Mouse (Mus musculus): ENCODE data around the gene Adat3. TPM values are rescaled to one million over a fixed set of nuclear protein-coding genes. Genes with fewer than 3 reads are reported as not detected.

The Adat3 gene
- polyA plus RNA-seq, 1 experiment from 2014 or later = 6.1 TPM

DNA sequence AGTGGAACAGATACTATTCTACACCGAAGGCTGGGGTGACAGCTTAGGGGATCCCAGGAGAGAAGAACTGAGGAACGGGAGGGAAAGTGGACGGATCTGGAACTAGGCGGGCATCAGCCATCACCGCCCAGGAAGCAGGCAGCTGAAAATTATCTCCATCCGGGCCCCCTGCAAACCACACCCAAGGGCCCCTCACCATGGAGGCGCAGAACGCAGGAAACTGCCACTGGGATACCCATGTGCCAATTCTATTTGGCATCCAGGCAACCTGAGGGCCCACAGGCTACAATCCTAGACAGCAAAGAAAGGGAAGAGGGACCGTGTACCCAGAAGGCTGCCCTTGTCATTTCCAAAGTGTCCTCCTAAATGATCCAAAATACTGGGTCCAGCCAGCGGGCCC, 32.3 kb upstream of the Adat3 start:
- H3K4me3 ChIP-seq (replicated peaks) = no peak overlapping the region; the same call in 1 of the 2 replicates
- ATAC-seq (ENCODE audit: insufficient number of reproducible peaks, insufficient read depth, low FRiP score, low TSS enrichment, low read depth) = no peak
- H3K4me1 ChIP-seq (replicated peaks) = peaks cover 58% of the 10 kb centered on the region
- H3K36me3 ChIP-seq = peaks cover 20% of the 10 kb centered on the region
- H3K9me3 ChIP-seq = no peaks in the 10 kb centered on the region
- peak overlapping the region; percentile 51 for H3K9ac ChIP-seq (replicated peaks)
- H3K27ac ChIP-seq = 0 out of 2 replicates have a peak overlapping the region, but pooled peaks have one; percentile 82
- WGBS = 88% methylated on average over 10 of the region's 10 CpGs
- H3K4me2 ChIP-seq = peak overlapping the region; percentile 61
- H3K27me3 ChIP-seq = no peaks in the 10 kb centered on the region

DNA sequence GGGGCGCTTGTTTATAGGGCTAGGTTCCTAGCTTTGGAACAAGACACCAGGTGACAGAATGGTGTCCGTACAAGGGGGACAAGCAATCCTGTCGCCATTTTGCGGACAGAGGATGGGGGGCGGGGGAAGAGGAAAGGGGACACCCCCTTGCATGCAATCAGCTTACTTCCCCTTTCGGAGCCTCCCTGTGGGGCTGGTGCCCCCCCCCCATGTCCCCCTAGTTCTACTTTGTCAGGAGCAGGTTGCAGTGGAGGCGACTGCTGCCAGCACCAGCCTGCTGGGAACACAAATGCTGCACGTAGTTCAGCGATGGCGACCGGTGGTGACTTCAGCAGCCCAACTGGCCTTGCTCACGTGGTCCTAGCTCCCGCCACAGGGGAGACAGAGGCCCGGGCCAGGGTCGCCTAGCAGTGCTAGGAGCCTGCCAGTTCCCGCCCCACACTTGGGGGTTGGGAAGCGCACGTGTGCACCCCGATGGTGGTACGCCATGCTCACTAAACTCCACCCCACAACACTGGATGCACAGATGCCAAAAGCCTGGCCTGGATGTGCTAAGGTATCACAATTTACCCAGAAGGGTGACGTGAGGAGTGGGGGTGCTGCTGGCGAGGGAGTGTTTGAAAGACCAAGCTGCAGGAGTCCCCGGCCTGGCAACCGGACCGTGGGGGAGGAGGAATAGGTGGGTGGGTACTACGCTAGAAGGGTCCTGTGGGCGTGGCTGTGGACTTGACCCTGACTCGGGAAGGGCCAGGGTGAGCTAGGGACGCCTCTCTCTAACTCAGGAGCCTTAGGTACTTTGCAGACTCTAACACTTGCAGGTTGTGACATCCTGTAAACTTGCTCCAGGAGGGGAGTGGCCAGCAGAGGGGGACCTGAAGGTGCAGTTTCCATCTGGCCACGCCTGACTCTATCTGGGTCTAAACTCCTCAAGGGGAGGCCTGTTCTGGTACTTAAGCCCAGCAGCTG, 31.5 kb upstream of the Adat3 start:
- peaks cover 16% of the 10 kb centered on the region for H3K36me3 ChIP-seq
- peak overlapping the region; percentile 61 for H3K4me2 ChIP-seq
- peak; percentile 28; the same call in 1 of the 2 replicates for ATAC-seq (ENCODE audit: insufficient number of reproducible peaks, insufficient read depth, low FRiP score, low TSS enrichment, low read depth)
- peak overlapping the region; percentile 82 for H3K27ac ChIP-seq
- peaks cover 66% of the 10 kb centered on the region for H3K4me1 ChIP-seq (replicated peaks)
- H3K9me3 ChIP-seq = no peaks in the 10 kb centered on the region
- peak overlapping the region; percentile 51 for H3K9ac ChIP-seq (replicated peaks)
- no peaks in the 10 kb centered on the region for H3K27me3 ChIP-seq
- 18% methylated on average over 30 of the region's 30 CpGs for WGBS
- peak overlapping the region; percentile 26 for H3K4me3 ChIP-seq (replicated peaks)

DNA sequence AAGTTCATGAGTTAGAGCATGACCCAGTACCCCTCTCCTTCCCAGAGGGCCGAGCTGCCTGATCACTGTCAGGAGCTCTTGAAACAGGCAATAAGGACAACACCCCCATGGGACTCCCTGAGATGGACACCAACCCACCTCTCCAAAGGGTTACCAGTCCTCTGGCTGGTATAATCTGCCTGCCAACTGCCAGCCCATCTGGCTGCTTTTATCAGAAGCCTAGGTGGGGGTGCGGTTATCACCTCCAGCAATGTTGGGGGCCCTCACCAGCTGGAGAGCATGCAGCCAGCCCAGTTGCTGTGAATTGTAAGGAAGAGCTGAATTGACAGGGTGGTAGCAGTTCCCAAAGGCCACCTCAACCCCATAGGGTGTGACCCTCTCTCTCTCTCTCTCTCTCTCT, 30.2 kb upstream of the Adat3 start:
- Histone ChIP-seq H3K9me3 (no peaks in the 10 kb centered on the region), H3K4me1 (replicated peaks) (peaks cover 61% of the 10 kb centered on the region), H3K36me3 (peaks cover 15% of the 10 kb centered on the region), H3K4me2 (no peak overlapping the region), H3K27ac (no peak overlapping the region), H3K9ac (replicated peaks) (no peak overlapping the region), H3K27me3 (no peaks in the 10 kb centered on the region), H3K4me3 (replicated peaks) (no peak overlapping the region)
- no peak for ATAC-seq (ENCODE audit: insufficient number of reproducible peaks, insufficient read depth, low FRiP score, low TSS enrichment, low read depth)
- 94% methylated on average over 2 of the region's 2 CpGs for WGBS

DNA sequence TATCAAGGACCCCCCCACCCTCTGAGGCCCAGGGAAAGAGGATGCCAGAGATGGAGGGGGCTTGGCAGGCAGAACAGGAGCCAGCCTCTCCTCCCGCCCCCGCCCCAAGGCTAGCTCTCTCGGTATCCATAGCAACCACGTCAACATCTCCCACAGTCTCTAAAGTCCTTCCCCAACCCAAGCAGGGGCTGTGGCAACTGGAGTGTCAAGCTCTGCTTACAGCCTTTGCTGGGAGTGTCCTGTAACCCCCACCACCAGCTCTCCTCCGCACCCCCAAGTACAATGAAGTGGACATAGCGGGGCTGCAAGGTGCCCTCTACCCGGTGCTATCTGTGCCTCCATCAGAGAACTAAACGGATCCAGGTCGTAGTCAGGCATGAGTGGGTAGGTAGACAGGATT, 28.7 kb upstream of the Adat3 start:
- no peaks in the 10 kb centered on the region for H3K27me3 ChIP-seq
- no peaks in the 10 kb centered on the region for H3K9me3 ChIP-seq
- H3K9ac ChIP-seq (replicated peaks) = no peak overlapping the region
- peaks cover under 1% of the 10 kb centered on the region; the same call in 1 of the 2 replicates for H3K36me3 ChIP-seq
- no peak overlapping the region for H3K4me3 ChIP-seq (replicated peaks)
- ATAC-seq (ENCODE audit: insufficient number of reproducible peaks, insufficient read depth, low FRiP score, low TSS enrichment, low read depth) = no peak
- H3K4me1 ChIP-seq (replicated peaks) = peaks cover 68% of the 10 kb centered on the region
- no peak overlapping the region for H3K27ac ChIP-seq
- 73% methylated on average over 9 of the region's 9 CpGs for WGBS
- H3K4me2 ChIP-seq = 0 out of 2 replicates have a peak overlapping the region, but pooled peaks have one; percentile 2

DNA sequence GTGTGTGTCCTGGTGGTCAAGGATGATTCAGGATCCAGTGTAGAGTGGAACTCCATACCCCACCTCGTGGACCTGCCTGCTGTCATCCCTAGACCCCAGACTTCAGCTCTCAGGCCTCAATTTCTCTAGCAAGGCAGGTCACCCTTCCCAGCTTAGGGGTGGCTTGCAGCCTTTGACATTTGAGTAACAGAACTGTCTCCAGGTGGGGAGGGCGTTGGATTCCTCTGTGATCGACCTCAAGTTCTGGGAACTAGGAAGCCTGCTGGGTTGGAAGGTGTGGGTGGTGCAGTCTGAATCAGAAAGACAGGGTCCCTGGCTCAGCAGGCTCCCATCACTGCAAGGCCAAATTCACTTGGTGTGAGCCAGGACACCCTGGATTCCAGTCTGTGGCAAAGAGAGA, 27.8 kb upstream of the Adat3 start:
- no peak for ATAC-seq (ENCODE audit: insufficient number of reproducible peaks, insufficient read depth, low FRiP score, low TSS enrichment, low read depth)
- H3K4me3 ChIP-seq (replicated peaks) = 0 out of 2 replicates have a peak overlapping the region, but pooled peaks have one; percentile 85
- 74% methylated on average over 3 of the region's 3 CpGs for WGBS
- no peak overlapping the region for H3K9ac ChIP-seq (replicated peaks)
- H3K4me1 ChIP-seq (replicated peaks) = peaks cover 62% of the 10 kb centered on the region
- H3K9me3 ChIP-seq = no peaks in the 10 kb centered on the region
- H3K27ac ChIP-seq = no peak overlapping the region
- H3K36me3 ChIP-seq = no peaks in the 10 kb centered on the region
- peak overlapping the region; percentile 98; the same call in 1 of the 2 replicates for H3K4me2 ChIP-seq
- H3K27me3 ChIP-seq = no peaks in the 10 kb centered on the region

DNA sequence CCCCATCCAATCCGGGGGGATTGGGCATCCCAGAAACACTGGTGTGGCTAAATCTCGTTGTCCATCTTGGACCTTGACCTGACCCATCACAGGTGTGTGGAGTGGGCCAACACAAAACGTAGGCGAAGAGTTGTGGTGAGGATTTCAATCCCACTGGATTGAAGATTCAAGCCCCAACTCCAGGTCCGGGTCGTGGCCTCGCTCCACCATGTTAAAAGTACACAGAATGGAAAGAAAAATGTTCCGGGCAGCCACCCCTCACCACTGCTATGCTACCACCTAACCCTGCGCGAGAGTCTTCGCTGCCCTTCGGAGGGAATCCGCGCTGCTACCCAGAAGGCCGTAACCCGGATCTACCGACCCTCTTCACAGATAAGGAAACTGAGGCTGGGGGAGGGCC, 26.8 kb upstream of the Adat3 start:
- Histone ChIP-seq H3K27ac (no peak overlapping the region), H3K4me1 (replicated peaks) (peaks cover 52% of the 10 kb centered on the region)
- no peak for ATAC-seq (ENCODE audit: insufficient number of reproducible peaks, insufficient read depth, low FRiP score, low TSS enrichment, low read depth)

GRCm38 (mm10) chr10:80576351-80577194, 26.1 kb upstream of the Adat3 start:
- Histone ChIP-seq H3K9me3 (no peaks in the 10 kb centered on the region), H3K36me3 (peaks cover 5% of the 10 kb centered on the region), H3K9ac (replicated peaks) (peak overlapping the region; percentile 76), H3K4me2 (peak overlapping the region; percentile 98), H3K4me1 (replicated peaks) (peaks cover 46% of the 10 kb centered on the region), H3K27me3 (no peaks in the 10 kb centered on the region), H3K27ac (peak overlapping the region; percentile 91), H3K4me3 (replicated peaks) (peak overlapping the region; percentile 85)
- WGBS = under 1% methylated on average over 91 of the region's 96 CpGs
- no peak for ATAC-seq (ENCODE audit: insufficient number of reproducible peaks, insufficient read depth, low FRiP score, low TSS enrichment, low read depth)

More for the DNA sequence above, 26.8 kb upstream of the Adat3 start:
- Histone ChIP-seq H3K9me3 (no peaks in the 10 kb centered on the region), H3K9ac (replicated peaks) (peak overlapping the region; percentile 76), H3K36me3 (no peaks in the 10 kb centered on the region), H3K4me2 (peak overlapping the region; percentile 98), H3K4me3 (replicated peaks) (peak overlapping the region; percentile 85), H3K27me3 (no peaks in the 10 kb centered on the region)
- WGBS = 15% methylated on average over 17 of the region's 17 CpGs

GRCm38 (mm10) chr10:80577195-80578130, 25.2 kb upstream of the Adat3 start, which contains the start of gene Klf16:
Gene Klf16, minus strand, starts transcription at chr10:80577321.
- WGBS = under 1% methylated on average over 91 of the region's 97 CpGs
- peak within 1 kb of the TSS; percentile 85 for H3K4me3 ChIP-seq (replicated peaks)
- H3K27me3 ChIP-seq = no peaks in the 10 kb centered on the region
- peak within 1 kb of the TSS; percentile 91 for H3K27ac ChIP-seq
- peak within 1 kb of the TSS; percentile 98 for H3K4me2 ChIP-seq
- peaks cover 37% of the 10 kb centered on the region for H3K4me1 ChIP-seq (replicated peaks)
- no peaks in the 10 kb centered on the region for H3K9me3 ChIP-seq
- H3K36me3 ChIP-seq = peaks cover 13% of the 10 kb centered on the region
- peak; percentile 74 for ATAC-seq (ENCODE audit: insufficient number of reproducible peaks, insufficient read depth, low FRiP score, low TSS enrichment, low read depth)
- H3K9ac ChIP-seq (replicated peaks) = peak within 1 kb of the TSS; percentile 76

GRCm38 (mm10) chr10:80578131-80578750, 24.4 kb upstream of the Adat3 start:
- Histone ChIP-seq H3K9ac (replicated peaks) (peak overlapping the region; percentile 76), H3K4me3 (replicated peaks) (peak overlapping the region; percentile 85), H3K4me2 (peak overlapping the region; percentile 98), H3K4me1 (replicated peaks) (peaks cover 34% of the 10 kb centered on the region), H3K27me3 (no peaks in the 10 kb centered on the region), H3K36me3 (peaks cover 18% of the 10 kb centered on the region), H3K27ac (peak overlapping the region; percentile 91), H3K9me3 (no peaks in the 10 kb centered on the region)
- WGBS = under 1% methylated on average over 29 of the region's 29 CpGs
- peak; percentile 26; the same call in 1 of the 2 replicates for ATAC-seq (ENCODE audit: insufficient number of reproducible peaks, insufficient read depth, low FRiP score, low TSS enrichment, low read depth)

DNA sequence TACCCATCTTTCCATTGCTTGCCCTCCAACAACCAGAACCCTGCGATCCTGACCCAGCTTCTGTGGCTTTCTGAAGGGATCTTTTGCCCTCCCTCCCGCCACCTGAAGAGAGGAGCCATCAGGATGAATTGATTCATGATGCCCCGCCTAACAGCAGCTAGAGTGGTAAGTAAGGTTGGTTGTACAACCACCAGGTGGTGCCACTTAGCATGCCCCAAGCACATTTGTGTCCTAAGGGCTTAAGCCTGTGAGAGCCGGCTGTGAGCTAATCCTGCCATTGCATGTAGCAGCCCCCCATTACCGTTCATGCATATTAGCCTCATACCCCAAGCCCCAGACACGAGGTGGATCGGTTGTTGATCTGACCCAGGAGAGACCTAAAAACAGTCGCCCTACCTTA, 23.8 kb upstream of the Adat3 start:
- Histone ChIP-seq H3K4me3 (replicated peaks) (peak overlapping the region; percentile 85), H3K36me3 (peaks cover 25% of the 10 kb centered on the region), H3K4me1 (replicated peaks) (peaks cover 31% of the 10 kb centered on the region), H3K27me3 (no peaks in the 10 kb centered on the region), H3K9ac (replicated peaks) (peak overlapping the region; percentile 76; the same call in 1 of the 2 replicates), H3K9me3 (no peaks in the 10 kb centered on the region), H3K4me2 (peak overlapping the region; percentile 98), H3K27ac (peak overlapping the region; percentile 91)
- no peak for ATAC-seq (ENCODE audit: insufficient number of reproducible peaks, insufficient read depth, low FRiP score, low TSS enrichment, low read depth)
- 9% methylated on average over 8 of the region's 8 CpGs for WGBS
